Mouse (Mus musculus) left cerebral cortex, adult 2 months (tissue): ENCODE data around the gene Pitpnc1. TPM values are rescaled to one million over a fixed set of nuclear protein-coding genes. Genes with fewer than 3 reads are reported as not detected.
"Not testable (repeated sequence)": the region's sequence is repeated elsewhere in the genome, so short reads cannot be mapped to it uniquely, and the experiment has no call there.

Source experiments
- DNase-seq, 2 experiments: peaks; one replicate each; pipeline ENCODE4 v3.0.0; 2021 to 2022; ENCODE audit warnings: low spot score in 2 of 2, mixed read lengths in 1 of 2; ENCODE audit errors: extremely low spot score in 1 of 2
- H3K27ac ChIP-seq: fragments of 200-600 bp; 2 replicates; pipeline ENCODE4 v1.8.1; 2022
- H3K4me3 ChIP-seq: fragments of 200-600 bp; 2 replicates; pipeline ENCODE4 v1.8.1; 2022
- CTCF ChIP-seq: fragments of 200-600 bp; IDR thresholded peaks from 2 replicates; pipeline ENCODE4 v1.8.1; 2022; ENCODE audit warnings: antibody characterized with exemption, mild to moderate bottlenecking, moderate library complexity
- intact Hi-C: fragments of 180-260 bp; cut with DNase I; formaldehyde crosslinking; loops from one replicate; pipeline ENCODE4 v1.15.1; 2025
- long read RNA-seq, 2 experiments: library from polyadenylated mRNA; stranded (forward); transcript quantifications; one replicate each; pipeline ENCODE4 v2.0.0; 2021; ENCODE audit warnings: borderline mapping rate in 2 of 2
- total RNA-seq, 2 experiments: library from RNA; stranded (reverse); gene quantifications; 2 replicates each; pipeline ENCODE4 v1.2.3; 2021

Gene Pitpnc1
- 10 to 100 TPM; 54.5 to 55.2 TPM for total RNA-seq
- long read RNA-seq, experiment 1, partial matches to known transcripts = 2 of 49 reads
- long read RNA-seq, experiment 1, other reads (novel, unspliced or antisense) = 47 of 49 reads
- long read RNA-seq, experiment 2, partial matches to known transcripts = 2 of 39 reads
- long read RNA-seq, experiment 2, other reads (novel, unspliced or antisense) = 37 of 39 reads

GRCm38 (mm10) chr11:107470521-107471041, at the start of gene Pitpnc1:
Gene Pitpnc1, minus strand, starts transcription at chr11:107470699.
- TF ChIP-seq CTCF = peak; percentile 10; the same call in 1 of the 2 replicates
- Histone ChIP-seq H3K4me3 (peak within 1 kb of the TSS; percentile 83), H3K27ac (peak within 1 kb of the TSS; percentile 93)
- intact Hi-C loops = loop anchor here (1.0 kb wide), 1 partner anchor 257 kb away; no protein-coding TSS in a partner anchor
- DNase-seq = peak; percentile 85

DNA sequence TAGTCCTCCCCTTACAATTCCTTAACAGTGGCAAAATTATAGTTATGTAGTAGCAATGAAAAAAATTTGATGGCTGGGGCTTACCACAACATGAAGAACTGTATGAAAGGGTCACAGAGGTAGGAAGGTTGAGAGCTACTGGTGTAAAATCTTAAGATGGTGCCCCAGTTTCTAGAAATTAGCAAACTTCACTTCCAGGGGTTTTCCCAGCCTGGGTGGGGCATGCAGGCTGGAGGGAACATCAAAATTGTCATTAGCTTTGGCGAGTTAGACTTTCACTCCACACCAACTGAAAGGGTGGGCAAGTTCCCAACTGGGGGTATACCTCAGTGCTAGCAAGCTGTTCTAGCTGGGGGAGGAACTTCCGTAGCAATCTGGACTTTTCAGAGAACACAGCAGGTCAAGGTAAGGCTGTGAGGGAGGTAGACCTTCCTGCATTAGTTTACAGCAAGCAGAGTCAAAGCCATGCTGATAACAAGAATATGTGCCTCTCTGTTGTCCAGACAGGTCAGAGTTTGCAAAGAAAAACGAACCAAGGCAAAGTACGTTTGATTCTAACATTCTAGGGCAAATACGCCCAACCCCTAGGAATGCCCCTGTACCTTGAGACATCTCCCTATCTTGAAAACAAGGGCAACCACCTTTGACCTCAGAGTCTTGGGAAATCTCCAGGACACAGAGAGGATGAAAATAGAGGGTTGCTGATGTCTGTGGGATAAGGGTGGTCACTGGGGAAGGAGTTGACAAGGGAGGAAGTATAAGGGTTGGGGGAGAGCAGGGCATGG, 48.3 kb upstream of the Pitpnc1 start:
- DNase-seq = no peak
- Histone ChIP-seq H3K4me3 (no peak overlapping the region), H3K27ac (no peak overlapping the region)
- intact Hi-C loops = loop anchor here (10.0 kb wide), 2 partner anchors 96 to 466 kb away; no protein-coding TSS in a partner anchor
- no peak for TF ChIP-seq CTCF

- TF ChIP-seq CTCF = no peak
- Histone ChIP-seq H3K27ac (no peak overlapping the region), H3K4me3 (no peak overlapping the region)
- intact Hi-C loops = loop anchor here (10.0 kb wide), 2 partner anchors 98 to 468 kb away; no protein-coding TSS in a partner anchor
- DNase-seq = no peak
Observed at GRCm38 (mm10) chr11:107516387-107516786, 45.9 kb upstream of the Pitpnc1 start.

- Histone ChIP-seq H3K27ac (no peak overlapping the region), H3K4me3 (no peak overlapping the region)
- intact Hi-C loops = loop anchor here (10.0 kb wide), 2 partner anchors 102 to 472 kb away; no protein-coding TSS in a partner anchor
- no peak for DNase-seq
- TF ChIP-seq CTCF = no peak
Observed at GRCm38 (mm10) chr11:107513047-107513446, 42.5 kb upstream of the Pitpnc1 start.

DNA sequence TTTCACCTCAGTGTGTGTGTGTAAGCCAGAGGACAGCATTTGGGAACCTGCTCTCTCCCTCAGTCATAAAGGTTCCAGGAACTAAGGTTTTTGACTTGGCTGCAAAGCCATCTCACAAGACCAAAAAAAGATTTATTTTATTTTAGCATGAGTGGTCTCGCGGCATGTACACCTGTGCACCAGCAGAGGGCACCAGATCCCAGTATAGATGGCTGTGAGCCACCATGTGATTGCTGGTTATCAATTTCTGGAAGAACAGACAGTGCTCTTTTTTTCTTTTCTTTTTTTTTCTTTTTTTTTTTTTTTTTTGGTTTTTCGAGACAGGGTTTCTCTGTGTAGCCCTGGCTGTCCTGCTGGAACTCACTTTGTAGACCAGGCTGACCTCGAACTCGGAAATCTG, 41.5 kb upstream of the Pitpnc1 start:
- intact Hi-C loops = loop anchor here (10.0 kb wide), 2 partner anchors 103 to 473 kb away; no protein-coding TSS in a partner anchor
- peak; percentile 81 for TF ChIP-seq CTCF
- DNase-seq = peak; percentile 49 to 55
- H3K27ac ChIP-seq, H3K4me3 ChIP-seq: not testable (repeated sequence)

DNA sequence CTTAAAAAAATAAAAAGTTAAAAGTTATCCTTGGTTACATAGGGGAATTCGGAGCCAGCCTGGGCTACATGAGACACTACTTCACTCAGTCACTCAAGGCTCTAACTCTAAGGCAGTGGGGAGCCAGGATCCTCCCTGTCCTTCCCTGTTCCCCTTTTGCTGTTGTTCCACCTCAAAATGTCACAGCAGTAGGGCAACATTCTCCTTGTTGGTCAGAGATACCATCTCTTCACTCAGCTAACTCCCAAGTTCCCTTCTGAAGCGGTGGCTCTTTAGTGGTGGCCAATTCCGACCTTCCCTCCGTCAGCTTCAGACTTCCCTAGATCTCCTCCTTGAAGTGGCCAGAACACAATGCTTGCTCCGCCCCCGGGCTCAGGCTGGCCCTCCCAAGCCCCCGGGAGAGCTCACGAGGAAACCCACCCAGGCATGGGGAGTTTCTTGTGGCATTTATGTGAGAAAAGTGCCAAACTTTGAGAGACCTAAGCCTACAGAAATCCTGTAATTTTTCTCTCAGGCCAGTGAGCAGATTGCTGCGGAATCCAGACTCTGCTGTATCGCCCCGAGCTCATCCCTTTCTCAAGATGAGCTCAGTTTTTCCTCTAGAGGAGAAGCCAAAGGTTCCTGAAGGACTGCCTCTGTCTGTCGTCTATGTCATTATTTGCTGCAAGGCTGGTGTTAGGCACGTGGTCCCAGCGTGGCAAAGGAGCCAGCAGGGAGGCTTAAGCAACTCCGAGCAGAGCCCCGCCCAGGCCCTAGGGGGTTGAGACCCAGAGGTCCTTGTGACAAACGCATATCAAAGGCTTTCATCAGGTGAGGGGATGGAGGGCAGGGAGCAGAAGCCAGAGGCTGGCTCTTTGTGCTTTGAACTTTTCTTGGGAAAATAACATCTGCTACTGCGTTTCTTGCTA, 40.1 kb upstream of the Pitpnc1 start:
- no peak for DNase-seq
- Histone ChIP-seq H3K27ac (no peak overlapping the region), H3K4me3 (no peak overlapping the region)
- intact Hi-C loops = loop anchor here (10.0 kb wide), 2 partner anchors 104 to 474 kb away; no protein-coding TSS in a partner anchor
- no peak for TF ChIP-seq CTCF

- Histone ChIP-seq H3K27ac (no peak overlapping the region), H3K4me3 (no peak overlapping the region)
- intact Hi-C loops = loop anchor here (10.0 kb wide), 2 partner anchors 105 to 475 kb away; no protein-coding TSS in a partner anchor
- peak; percentile 50 for TF ChIP-seq CTCF
- no peak for DNase-seq
Observed at GRCm38 (mm10) chr11:107509631-107510338, 39.3 kb upstream of the Pitpnc1 start.

DNA sequence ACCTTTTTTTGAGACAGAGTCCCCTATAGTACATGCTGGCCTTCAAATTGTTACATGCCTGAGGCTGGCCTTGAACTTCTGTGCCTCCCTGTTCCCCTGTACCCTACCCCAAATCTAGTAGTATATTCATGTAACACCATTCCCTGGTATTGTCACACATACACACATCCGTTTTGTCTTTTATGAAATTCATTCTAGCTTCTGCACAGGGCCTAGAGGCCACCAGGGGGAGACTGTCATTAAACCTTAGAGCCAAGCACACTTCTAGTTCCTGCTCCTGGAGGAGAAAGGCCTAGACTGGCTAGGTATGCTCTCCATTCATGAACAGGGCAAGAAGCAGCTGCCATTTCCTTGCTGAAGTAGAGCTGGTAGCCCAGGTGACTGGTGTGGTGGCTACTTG, 35.8 kb upstream of the Pitpnc1 start:
- Histone ChIP-seq H3K4me3 (no peak overlapping the region), H3K27ac (no peak overlapping the region)
- TF ChIP-seq CTCF = peak; percentile 66
- intact Hi-C loops = no loop called here
- DNase-seq = no peak

DNA sequence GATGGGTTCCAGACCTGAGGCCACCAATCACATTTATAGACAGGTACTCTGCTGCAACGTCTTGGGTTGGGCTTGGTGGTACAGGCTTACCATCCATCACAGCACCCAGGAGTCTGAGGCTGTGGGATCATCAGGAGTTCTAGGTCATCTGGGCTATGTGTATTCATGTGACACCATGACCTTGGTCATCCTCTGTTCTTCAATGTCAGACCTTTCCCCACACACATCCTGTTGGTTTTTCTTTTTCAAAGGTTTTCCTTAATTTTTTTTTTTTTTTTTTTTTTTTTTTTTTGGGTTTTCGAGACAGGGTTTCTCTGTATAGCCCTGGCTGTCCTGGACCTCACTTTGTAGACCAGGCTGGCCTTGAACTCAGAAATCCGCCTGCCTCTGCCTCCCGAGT, 33.9 kb upstream of the Pitpnc1 start:
- H3K27ac ChIP-seq, DNase-seq, intact Hi-C loops, H3K4me3 ChIP-seq: not testable (repeated sequence)

- no peak overlapping the region for H3K4me3 ChIP-seq
- H3K27ac ChIP-seq = no peak overlapping the region
- peak; percentile 33 for TF ChIP-seq CTCF
- intact Hi-C loops = no loop called here
- DNase-seq = no peak
Observed at GRCm38 (mm10) chr11:107502801-107503200, 32.3 kb upstream of the Pitpnc1 start.

DNA sequence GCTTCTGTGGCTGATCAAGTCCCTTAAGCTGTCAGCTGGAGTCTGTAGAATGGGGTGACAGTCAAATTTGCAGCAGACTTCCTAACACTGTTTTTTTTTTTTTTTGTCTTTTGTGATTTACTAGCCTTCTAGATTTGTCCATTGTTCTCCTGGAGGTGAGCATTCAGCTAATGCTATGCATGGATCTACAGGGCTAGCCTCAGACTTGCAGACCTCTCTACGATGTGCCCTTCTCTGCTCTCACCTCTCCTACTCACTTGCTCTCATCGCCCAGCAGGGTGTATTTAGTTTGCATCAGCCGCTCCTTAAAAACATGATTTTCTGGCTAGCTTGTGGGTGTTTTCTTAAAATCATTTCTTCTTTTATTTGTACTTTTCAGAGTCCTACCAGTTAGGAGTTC, 13.8 kb upstream of the Pitpnc1 start:
- intact Hi-C loops = no loop called here

More for the DNA sequence above, 13.8 kb upstream of the Pitpnc1 start:
- no peak for DNase-seq
- TF ChIP-seq CTCF = no peak
- Histone ChIP-seq H3K4me3 (no peak overlapping the region), H3K27ac (no peak overlapping the region)
